Mouse (Mus musculus) cerebellum, adult 2 months (tissue): Measurements from ENCODE around the gene Slc12a8. TPM values are rescaled to one million over a fixed set of nuclear protein-coding genes. Genes with fewer than 3 reads are reported as not detected.

ENCODE experiments used
- DNase-seq, 2 experiments: peaks; one replicate each; pipeline ENCODE4 v3.0.0; 2021
- H3K27ac ChIP-seq: fragments of 200-500 bp; 2 replicates; pipeline ENCODE4 v1.5.1; 2012; ENCODE audit warnings: low read length, control low read depth, inconsistent platforms; ENCODE audit not compliant: insufficient read depth
- H3K27me3 ChIP-seq: fragments of 200-500 bp; 2 replicates; pipeline ENCODE4 v1.6.1; 2012; ENCODE audit warnings: inconsistent platforms, mild to moderate bottlenecking, low read length, moderate library complexity; ENCODE audit not compliant: control insufficient read depth, insufficient read depth
- H3K4me1 ChIP-seq: fragments of 200-500 bp; 2 replicates; pipeline ENCODE4 v1.6.1; 2011; ENCODE audit warnings: low read length; ENCODE audit not compliant: control insufficient read depth, insufficient read depth
- H3K4me3 ChIP-seq: fragments of 200-500 bp; replicated peaks from 2 replicates; pipeline ENCODE3; 2011; ENCODE audit warnings: mild to moderate bottlenecking, low read depth, low read length, control low read depth; ENCODE audit not compliant: insufficient read depth
- CTCF ChIP-seq: fragments of 200-500 bp; IDR thresholded peaks from 2 replicates; pipeline ENCODE4 v1.5.1; 2011; ENCODE audit warnings: low read depth, mild to moderate bottlenecking, control low read depth, low read length, moderate library complexity, borderline replicate concordance; ENCODE audit not compliant: insufficient read depth
- POLR2A ChIP-seq: fragments of 200-500 bp; IDR thresholded peaks from 2 replicates; pipeline ENCODE4 v1.6.1; 2011; ENCODE audit warnings: low read length, control low read depth, borderline replicate concordance; ENCODE audit not compliant: insufficient read depth
- WGBS: fragments of 180-500 bp; shearing (Covaris S2); methylation state at CpG from one replicate; pipeline ENCODE4 v1.1.7; 2018; 5-methylcytosine and 5-hydroxymethylcytosine counted together
- polyA plus RNA-seq: library from polyadenylated mRNA; depleted of rRNA; stranded (reverse); fragments of >200 nt; gene quantifications from 2 replicates; pipeline ENCODE4 v1.2.3, GENCODE M21; 2012

Slc12a8 gene
- polyA plus RNA-seq, 1 experiment, result 4.9 TPM

DNA sequence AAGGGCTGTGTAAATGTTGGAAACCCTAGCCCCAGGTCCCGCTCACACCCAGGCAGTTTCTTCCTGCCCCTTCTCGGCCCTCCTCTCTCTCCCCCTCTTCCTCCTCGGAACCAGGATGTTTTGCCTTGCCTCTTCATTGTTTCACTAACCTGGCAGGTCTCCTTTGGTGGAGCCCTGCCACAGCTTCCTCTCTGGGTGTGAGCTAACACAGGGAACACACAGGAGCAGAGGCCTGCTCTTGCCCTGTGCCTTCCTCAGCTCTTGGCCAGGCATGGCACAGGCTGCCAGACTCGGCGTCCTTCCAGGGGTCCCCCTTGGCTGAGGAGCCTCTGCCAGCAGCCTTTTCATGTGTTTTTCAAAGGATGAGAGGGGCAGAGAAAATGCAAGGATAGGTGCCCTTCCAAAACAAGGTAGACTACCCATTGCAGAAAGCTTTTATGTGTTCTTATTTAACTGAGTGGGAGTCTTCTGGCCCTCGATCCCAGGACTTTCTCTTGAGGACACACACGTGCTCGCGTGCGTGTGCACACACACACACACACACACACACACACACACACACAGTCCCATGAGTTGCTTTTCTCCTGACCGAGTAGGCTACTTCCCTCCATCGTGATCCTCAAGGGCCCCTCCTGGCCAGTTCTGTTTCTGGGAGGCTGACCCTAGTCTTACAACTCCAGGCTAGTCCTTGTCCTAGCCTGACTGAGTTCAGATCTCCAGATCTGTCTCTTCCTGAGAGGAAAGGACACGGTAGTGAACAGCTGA lies 179.9 kb downstream of the Slc12a8 start:
- TF ChIP-seq POLR2A (no peak), CTCF (no peak)
- peaks cover 27% of the 10 kb centered on the region for H3K4me1 ChIP-seq
- H3K4me3 ChIP-seq, result no peak overlapping the region
- peak overlapping the region; percentile 28; the same call in 1 of the 2 replicates for H3K27ac ChIP-seq
- DNase-seq, result peak; percentile 60 to 71
- 43% methylated on average over 13 of the region's 13 CpGs for WGBS
- H3K27me3 ChIP-seq, result no peaks in the 10 kb centered on the region

DNA sequence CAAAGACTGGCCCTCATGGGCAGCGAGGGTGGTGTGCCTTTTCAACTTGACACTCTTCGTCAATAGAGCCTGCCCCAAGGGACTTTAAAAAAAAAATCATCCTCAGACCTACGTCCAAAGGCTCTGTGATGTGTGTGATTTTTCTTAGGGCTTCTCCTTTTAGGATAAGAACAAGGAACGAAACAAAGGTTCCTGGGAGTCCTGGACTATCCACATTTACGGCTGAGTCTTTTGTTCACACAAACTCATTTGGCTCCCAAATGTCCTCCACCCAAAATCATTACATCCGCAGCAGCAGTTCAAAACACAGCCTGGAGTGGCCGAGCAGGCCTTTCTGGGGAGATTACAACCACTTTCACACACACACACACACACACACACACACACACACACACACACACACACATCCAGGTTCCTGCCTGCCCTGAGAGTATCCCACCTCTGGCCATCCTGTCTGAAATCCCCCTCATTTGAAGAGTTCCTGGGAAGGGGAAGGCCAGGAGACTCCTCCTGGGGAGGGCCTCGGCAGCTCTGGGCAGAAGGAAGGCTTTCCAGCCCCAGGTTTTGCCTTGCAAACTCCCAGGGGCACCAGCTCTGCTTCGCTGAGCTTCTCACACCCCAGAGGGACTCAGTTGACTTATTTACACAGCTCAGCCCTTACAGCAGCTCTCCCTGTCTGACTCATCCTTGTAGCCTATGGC lies 180.6 kb downstream of the Slc12a8 start:
- Histone ChIP-seq H3K27me3 (no peaks in the 10 kb centered on the region), H3K27ac (peak overlapping the region; percentile 9; the same call in 1 of the 2 replicates), H3K4me1 (peaks cover 22% of the 10 kb centered on the region), H3K4me3 (no peak overlapping the region)
- TF ChIP-seq POLR2A (no peak), CTCF (no peak)
- 73% methylated on average over 9 of the region's 9 CpGs for WGBS
- DNase-seq, result no peak

DNA sequence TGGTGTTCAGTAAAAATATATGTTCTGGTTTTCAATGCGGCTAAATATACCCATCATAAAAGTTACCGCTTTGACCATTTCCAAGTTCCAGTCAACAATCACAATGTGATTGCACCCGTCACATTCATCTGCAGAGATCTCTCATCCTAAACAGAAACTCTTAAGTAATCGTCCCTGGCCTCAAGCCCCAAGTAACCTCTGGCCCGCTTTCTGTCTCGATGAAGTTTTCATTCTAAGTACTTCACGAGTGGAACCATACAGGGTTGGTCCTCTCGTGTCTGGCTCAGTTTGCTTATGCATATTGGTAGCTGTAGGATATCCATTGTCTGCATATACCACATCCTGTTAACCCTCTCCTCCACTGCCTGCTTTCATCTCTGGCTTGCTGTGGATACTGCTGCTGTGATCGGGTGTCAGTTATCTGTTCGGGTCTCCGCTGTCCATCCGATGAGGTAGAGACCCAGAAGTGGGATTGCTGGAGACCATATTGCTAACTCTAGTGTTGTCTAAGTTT lies 181.2 kb downstream of the Slc12a8 start:
- WGBS, result 80% methylated on average over 12 of the region's 12 CpGs
- TF ChIP-seq CTCF (no peak), POLR2A (no peak)
- Histone ChIP-seq H3K4me3 (no peak overlapping the region), H3K27me3 (no peaks in the 10 kb centered on the region), H3K4me1 (peaks cover 22% of the 10 kb centered on the region), H3K27ac (no peak overlapping the region)
- no peak for DNase-seq

DNA sequence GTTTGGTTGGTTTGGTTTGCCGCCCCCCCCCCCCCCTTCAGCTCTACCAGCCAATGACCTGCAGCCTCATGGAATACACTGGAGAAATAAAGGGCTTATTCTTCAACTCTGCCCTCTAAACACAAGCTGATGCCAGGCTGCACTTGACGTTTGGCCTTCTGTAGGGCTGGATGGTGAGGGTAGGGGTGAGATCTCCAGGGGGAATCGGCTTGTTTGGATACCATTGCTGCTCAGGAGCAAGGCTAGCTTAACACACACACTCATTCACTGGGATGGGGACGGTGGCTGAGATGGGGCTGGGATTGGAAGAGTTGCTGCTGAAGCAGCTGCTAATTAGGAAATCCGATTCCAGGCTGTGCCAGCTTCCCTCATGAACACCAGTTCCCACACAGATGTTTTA lies 183.5 kb downstream of the Slc12a8 start:
- TF ChIP-seq POLR2A (no peak), CTCF (no peak)
- WGBS, result 72% methylated on average over 5 of the region's 5 CpGs
- Histone ChIP-seq H3K4me3 (no peak overlapping the region), H3K27me3 (no peaks in the 10 kb centered on the region), H3K27ac (no peak overlapping the region), H3K4me1 (peaks cover 26% of the 10 kb centered on the region)
- no peak for DNase-seq

DNA sequence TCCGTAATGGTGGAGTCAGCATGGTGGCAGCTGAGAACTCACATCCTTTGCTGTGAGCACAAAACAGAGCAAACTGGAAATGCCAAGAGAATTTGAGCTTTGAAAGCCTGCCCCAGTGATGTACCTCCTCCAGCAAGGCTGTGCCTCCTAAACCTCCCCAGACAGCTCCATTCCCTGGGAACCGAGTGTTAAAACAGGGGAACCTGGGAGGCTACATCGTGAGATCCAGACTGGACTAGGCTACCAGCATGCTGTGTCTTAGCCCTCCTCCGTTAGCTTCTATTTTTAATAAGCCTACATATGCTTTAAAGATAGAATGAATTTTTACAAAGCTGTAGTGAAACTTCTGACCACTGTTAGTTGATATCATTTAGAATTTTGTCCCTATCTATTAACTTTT lies 184.7 kb downstream of the Slc12a8 start:
- 87% methylated on average over 4 of the region's 4 CpGs for WGBS
- DNase-seq, result no peak
- no peak overlapping the region for H3K4me3 ChIP-seq
- peaks cover 16% of the 10 kb centered on the region for H3K4me1 ChIP-seq
- H3K27ac ChIP-seq, result no peak overlapping the region
- H3K27me3 ChIP-seq, result no peaks in the 10 kb centered on the region
- no peak for TF ChIP-seq POLR2A
- no peak for TF ChIP-seq CTCF

DNA sequence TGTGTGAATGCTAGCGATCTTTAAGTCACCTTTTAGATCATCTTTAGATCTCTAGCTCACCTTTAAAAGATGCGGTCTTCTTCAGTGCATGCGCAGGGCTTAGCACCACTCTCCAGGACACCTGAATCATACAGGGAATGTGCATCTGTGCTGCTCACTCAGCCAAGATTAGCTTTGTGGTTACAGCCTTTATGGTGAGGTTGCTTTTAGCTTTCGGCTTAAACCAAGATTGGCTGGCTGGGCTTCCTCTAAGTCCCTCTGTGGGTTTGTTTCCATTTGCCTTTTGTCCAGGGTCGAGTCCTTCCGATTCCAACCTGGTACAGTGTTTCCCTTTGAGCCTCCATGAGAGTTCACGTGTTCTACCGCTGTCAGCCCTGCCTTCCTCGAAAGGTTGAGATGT lies 187.2 kb downstream of the Slc12a8 start:
- DNase-seq, result peak; percentile 70 to 77
- 17% methylated on average over 9 of the region's 9 CpGs for WGBS
- peak overlapping the region; percentile 76 for H3K27ac ChIP-seq

DNA sequence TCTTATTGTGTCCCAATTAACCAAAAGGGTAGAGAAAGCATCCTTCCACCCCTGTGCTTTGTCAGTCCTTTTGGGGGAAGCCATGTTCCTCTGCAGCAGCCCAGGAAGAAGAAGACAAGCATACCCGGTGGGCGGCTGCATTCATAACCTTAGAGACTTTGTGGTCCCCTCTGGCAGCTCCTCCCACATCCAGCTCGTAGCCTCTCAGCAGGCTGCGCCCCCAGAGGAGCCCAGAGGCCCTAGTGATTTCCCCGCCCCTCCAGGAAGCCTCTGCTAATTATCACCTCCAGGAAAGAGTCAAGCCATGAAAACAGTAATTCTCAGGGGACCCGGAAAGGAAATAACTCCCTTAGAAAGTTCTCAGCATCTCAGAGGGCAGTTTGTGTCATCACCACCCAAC lies 188.1 kb downstream of the Slc12a8 start:
- WGBS, result 70% methylated on average over 6 of the region's 6 CpGs
- H3K27ac ChIP-seq, result peak overlapping the region; percentile 76
- H3K4me1 ChIP-seq, result peaks cover 26% of the 10 kb centered on the region
- no peak for DNase-seq
- TF ChIP-seq POLR2A (no peak), CTCF (no peak)
- no peak overlapping the region for H3K4me3 ChIP-seq
- H3K27me3 ChIP-seq, result no peaks in the 10 kb centered on the region

More for the DNA sequence above, 187.2 kb downstream of the Slc12a8 start:
- no peaks in the 10 kb centered on the region for H3K27me3 ChIP-seq
- TF ChIP-seq POLR2A (no peak), CTCF (no peak)
- H3K4me1 ChIP-seq, result peaks cover 25% of the 10 kb centered on the region
- H3K4me3 ChIP-seq, result no peak overlapping the region
